Mouse (Mus musculus): Measurements from ENCODE around the gene Baiap2. TPM values are rescaled to one million over a fixed set of nuclear protein-coding genes. Genes with fewer than 3 reads are reported as not detected.

Gene Baiap2
- 11.2 and 12.0 TPM in 2 replicates for polyA plus RNA-seq (2016; fragmentation: Nextera tagmentation; extraction: Ambion mirVana)

DNA sequence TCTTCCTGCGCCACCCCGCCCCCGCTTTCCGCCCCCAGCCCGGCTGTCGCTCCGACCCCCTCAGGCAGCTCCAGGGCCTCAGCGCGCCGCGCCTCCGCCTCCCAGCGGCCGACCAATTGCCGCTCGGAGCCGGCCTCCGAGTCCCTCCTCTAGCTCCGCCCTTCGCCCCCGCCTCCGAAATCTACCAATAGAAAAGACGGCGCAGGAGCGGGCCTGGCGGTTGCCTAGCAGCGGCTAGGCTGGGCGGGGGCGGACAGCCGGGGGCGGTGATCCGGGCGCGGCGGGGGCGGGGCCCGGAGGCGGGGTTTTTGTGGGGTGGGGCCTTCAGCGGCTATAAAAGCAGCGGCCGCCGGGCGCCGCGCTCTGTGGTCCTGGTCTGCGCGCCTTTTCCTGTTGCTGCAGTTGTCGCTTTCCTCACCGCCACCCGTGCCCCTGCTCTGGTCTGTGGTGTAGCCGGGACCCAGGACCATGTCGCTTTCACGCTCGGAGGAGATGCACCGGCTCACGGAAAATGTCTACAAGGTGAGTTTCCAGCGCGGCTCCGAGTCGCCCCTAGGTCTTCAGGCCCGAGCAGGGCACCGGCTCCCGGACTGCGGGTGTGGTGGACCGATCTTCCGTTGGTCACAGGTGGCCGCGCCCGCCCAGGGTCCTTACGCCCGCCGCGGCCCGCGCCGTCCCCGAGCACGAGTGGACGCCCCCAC lies at the start of gene Baiap2:
TSS of gene Baiap2 (plus strand) at position 37 of the 701 bp plus-strand sequence.
- Histone ChIP-seq H3K36me3 (replicated peaks) (no peaks in the 10 kb centered on the region), H3K9ac (peak within 1 kb of the TSS; percentile 75), H3K9me3 (no peaks in the 10 kb centered on the region), H3K27ac (peak within 1 kb of the TSS; percentile 73), H3K4me2 (peak within 1 kb of the TSS; percentile 99), H3K4me1 (peaks cover 58% of the 10 kb centered on the region), H3K27me3 (peaks cover 25% of the 10 kb centered on the region), H3K4me3 (replicated peaks) (peak within 1 kb of the TSS; percentile 68)
- under 1% methylated on average over 64 of the region's 79 CpGs for WGBS
- peak; percentile 96 for ATAC-seq (ENCODE audit: low FRiP score)

GRCm38 (mm10) chr11:119893667-119894236 lies 48.8 kb upstream of the Baiap2 start:
- peaks cover 12% of the 10 kb centered on the region for H3K4me1 ChIP-seq
- no peak overlapping the region for H3K4me3 ChIP-seq (replicated peaks)
- peak overlapping the region; percentile 88 for H3K27ac ChIP-seq
- H3K9ac ChIP-seq, result no peak overlapping the region
- peak; percentile 57; the same call in 1 of the 2 replicates for ATAC-seq (ENCODE audit: low FRiP score)
- H3K4me2 ChIP-seq, result no peak overlapping the region
- H3K36me3 ChIP-seq (replicated peaks), result peaks cover 71% of the 10 kb centered on the region
- whole genome bisulfite sequencing, result 43% methylated on average over 10 of the region's 10 CpGs
- H3K27me3 ChIP-seq, result no peaks in the 10 kb centered on the region
- no peaks in the 10 kb centered on the region for H3K9me3 ChIP-seq

- Histone ChIP-seq H3K27ac (peak overlapping the region; percentile 88; the same call in 1 of the 2 replicates), H3K4me1 (peaks cover 12% of the 10 kb centered on the region), H3K27me3 (no peaks in the 10 kb centered on the region), H3K9ac (no peak overlapping the region), H3K4me2 (no peak overlapping the region), H3K4me3 (replicated peaks) (no peak overlapping the region), H3K36me3 (replicated peaks) (peaks cover 62% of the 10 kb centered on the region), H3K9me3 (no peaks in the 10 kb centered on the region)
- no peak for ATAC-seq (ENCODE audit: low FRiP score)
- 68% methylated on average over 6 of the region's 6 CpGs for WGBS
Observed at GRCm38 (mm10) chr11:119894634-119895033, 47.9 kb upstream of the Baiap2 start.

GRCm38 (mm10) chr11:119897041-119897440 lies 45.5 kb upstream of the Baiap2 start:
- Histone ChIP-seq H3K9me3 (no peaks in the 10 kb centered on the region), H3K27ac (peak overlapping the region; percentile 59; the same call in 1 of the 2 replicates), H3K9ac (no peak overlapping the region), H3K4me1 (peaks cover 12% of the 10 kb centered on the region), H3K4me2 (no peak overlapping the region), H3K36me3 (replicated peaks) (peaks cover 43% of the 10 kb centered on the region), H3K27me3 (no peaks in the 10 kb centered on the region), H3K4me3 (replicated peaks) (no peak overlapping the region)
- no peak for ATAC-seq (ENCODE audit: low FRiP score)
- WGBS, result 78% methylated on average over 9 of the region's 9 CpGs

GRCm38 (mm10) chr11:119898976-119899375 lies 43.6 kb upstream of the Baiap2 start:
- Histone ChIP-seq H3K9me3 (no peaks in the 10 kb centered on the region), H3K27ac (no peak overlapping the region), H3K4me3 (replicated peaks) (no peak overlapping the region), H3K27me3 (no peaks in the 10 kb centered on the region), H3K4me1 (peaks cover 4% of the 10 kb centered on the region), H3K9ac (no peak overlapping the region), H3K36me3 (replicated peaks) (peaks cover 33% of the 10 kb centered on the region), H3K4me2 (no peak overlapping the region)
- ATAC-seq (ENCODE audit: low FRiP score), result no peak
- WGBS, result 84% methylated on average over 11 of the region's 11 CpGs

DNA sequence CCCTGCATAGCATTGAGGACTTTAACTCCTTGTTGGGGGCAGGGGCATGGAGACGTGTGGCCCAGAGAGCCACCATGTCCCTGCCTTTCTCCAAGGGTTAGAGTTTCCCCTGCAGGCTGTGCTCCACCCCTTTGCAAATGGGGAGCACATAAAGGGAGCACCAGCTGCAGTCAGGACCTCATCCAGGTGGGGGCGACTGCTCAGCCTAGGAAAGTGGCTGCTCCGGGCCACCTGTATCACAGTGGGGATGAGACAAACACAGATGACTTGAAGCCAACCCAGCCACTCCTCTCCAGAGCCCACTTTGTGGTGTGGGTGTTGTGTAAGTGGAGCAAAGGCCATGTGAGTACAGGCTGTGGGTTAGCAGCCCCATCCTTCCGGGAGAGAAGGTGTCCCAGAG lies 41.4 kb upstream of the Baiap2 start:
- peaks cover 3% of the 10 kb centered on the region; the same call in 1 of the 2 replicates for H3K4me1 ChIP-seq

GRCm38 (mm10) chr11:119902891-119903290 lies 39.7 kb upstream of the Baiap2 start:
- ATAC-seq (ENCODE audit: low FRiP score), result no peak
- no peak overlapping the region for H3K27ac ChIP-seq
- H3K4me2 ChIP-seq, result no peak overlapping the region
- 71% methylated on average over 4 of the region's 4 CpGs for WGBS
- no peaks in the 10 kb centered on the region for H3K9me3 ChIP-seq
- peaks cover 18% of the 10 kb centered on the region for H3K27me3 ChIP-seq
- H3K4me3 ChIP-seq (replicated peaks), result no peak overlapping the region
- peaks cover 6% of the 10 kb centered on the region for H3K36me3 ChIP-seq (replicated peaks)
- no peak overlapping the region for H3K9ac ChIP-seq
- peaks cover 3% of the 10 kb centered on the region; the same call in 1 of the 2 replicates for H3K4me1 ChIP-seq

More for the DNA sequence above, 41.4 kb upstream of the Baiap2 start:
- H3K9me3 ChIP-seq, result no peaks in the 10 kb centered on the region
- H3K27ac ChIP-seq, result no peak overlapping the region
- ATAC-seq (ENCODE audit: low FRiP score), result no peak
- 0 out of 2 replicates have a peak, but pooled peaks cover 2% of the 10 kb centered on the region for H3K27me3 ChIP-seq
- peaks cover 14% of the 10 kb centered on the region for H3K36me3 ChIP-seq (replicated peaks)
- no peak overlapping the region for H3K9ac ChIP-seq
- 72% methylated on average over 4 of the region's 4 CpGs for WGBS
- no peak overlapping the region for H3K4me3 ChIP-seq (replicated peaks)
- H3K4me2 ChIP-seq, result no peak overlapping the region

- Histone ChIP-seq H3K4me3 (replicated peaks) (no peak overlapping the region), H3K27me3 (peaks cover 29% of the 10 kb centered on the region), H3K4me1 (peaks cover 6% of the 10 kb centered on the region), H3K9ac (no peak overlapping the region), H3K4me2 (no peak overlapping the region), H3K9me3 (no peaks in the 10 kb centered on the region), H3K36me3 (replicated peaks) (no peaks in the 10 kb centered on the region), H3K27ac (no peak overlapping the region)
- 32% methylated on average over 5 of the region's 5 CpGs for WGBS
- ATAC-seq (ENCODE audit: low FRiP score), result peak; percentile 62
Observed at GRCm38 (mm10) chr11:119904621-119905286, 37.8 kb upstream of the Baiap2 start.

DNA sequence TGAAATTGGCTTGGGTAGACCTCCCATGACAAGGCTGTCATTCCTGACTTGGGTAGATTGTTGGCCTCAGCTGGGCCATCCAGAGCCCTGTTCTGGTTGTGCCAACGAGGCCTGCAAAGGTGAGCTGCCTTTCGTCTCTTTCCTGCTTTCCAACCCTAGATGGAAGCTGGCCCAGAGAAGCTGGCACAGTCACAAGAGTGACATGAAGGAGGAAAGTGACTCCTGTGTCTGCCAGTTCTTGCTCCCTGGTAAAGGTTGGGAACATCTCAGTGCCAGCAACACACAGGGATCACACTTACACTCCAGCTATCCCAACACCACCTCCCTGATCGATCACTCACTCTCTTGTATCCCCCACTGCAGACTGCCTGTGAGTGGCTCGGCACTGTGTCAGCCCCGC lies 36.8 kb upstream of the Baiap2 start:
- peaks cover 8% of the 10 kb centered on the region for H3K4me1 ChIP-seq
- no peak for ATAC-seq (ENCODE audit: low FRiP score)
- H3K4me3 ChIP-seq (replicated peaks), result no peak overlapping the region
- peaks cover 29% of the 10 kb centered on the region for H3K27me3 ChIP-seq
- H3K9me3 ChIP-seq, result no peaks in the 10 kb centered on the region
- H3K9ac ChIP-seq, result no peak overlapping the region
- no peaks in the 10 kb centered on the region for H3K36me3 ChIP-seq (replicated peaks)
- 93% methylated on average over 5 of the region's 5 CpGs for WGBS
- no peak overlapping the region for H3K4me2 ChIP-seq
- no peak overlapping the region for H3K27ac ChIP-seq

DNA sequence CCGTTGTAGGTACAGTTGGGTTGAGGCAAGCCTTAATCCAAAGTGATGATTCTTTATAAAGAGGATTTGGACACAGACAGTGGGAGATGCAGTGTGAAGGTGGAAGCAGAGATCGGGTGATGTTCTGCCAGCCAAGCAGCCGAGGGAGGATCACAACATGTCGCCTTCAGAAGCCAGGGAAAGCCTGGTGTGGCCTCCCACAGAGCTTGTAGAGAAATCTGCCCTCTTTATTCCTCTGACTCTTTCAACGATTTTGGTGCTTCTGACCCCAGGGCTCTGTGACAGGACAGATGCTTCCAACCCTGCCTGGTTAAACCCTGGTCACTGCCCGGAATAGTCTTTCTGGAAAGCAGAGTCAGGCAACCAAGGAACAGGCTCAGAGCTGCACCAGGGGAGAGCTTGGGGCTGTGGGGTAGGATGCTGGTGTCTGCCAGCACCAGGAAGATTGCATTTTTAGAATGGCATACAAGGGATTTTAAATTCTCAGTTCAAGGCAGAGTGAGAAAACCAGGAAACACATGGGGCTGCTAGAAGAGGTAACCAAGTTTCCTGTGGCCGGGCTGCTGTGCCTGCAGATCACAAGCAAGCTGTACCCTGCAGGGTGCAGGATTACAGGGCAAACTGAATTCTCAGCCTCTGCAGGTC lies 35.4 kb upstream of the Baiap2 start:
- H3K27me3 ChIP-seq, result peaks cover 29% of the 10 kb centered on the region
- no peaks in the 10 kb centered on the region for H3K9me3 ChIP-seq
- no peak for ATAC-seq (ENCODE audit: low FRiP score)
- no peak overlapping the region for H3K27ac ChIP-seq
- H3K4me3 ChIP-seq (replicated peaks), result no peak overlapping the region
- no peak overlapping the region for H3K4me2 ChIP-seq
- H3K9ac ChIP-seq, result no peak overlapping the region
- H3K36me3 ChIP-seq (replicated peaks), result no peaks in the 10 kb centered on the region
- H3K4me1 ChIP-seq, result peaks cover 8% of the 10 kb centered on the region
- WGBS, result 30% methylated on average over 7 of the region's 7 CpGs

GRCm38 (mm10) chr11:119907711-119908110 lies 34.9 kb upstream of the Baiap2 start:
- H3K27me3 ChIP-seq, result peaks cover 29% of the 10 kb centered on the region
- no peak overlapping the region for H3K9ac ChIP-seq
- no peak overlapping the region for H3K4me3 ChIP-seq (replicated peaks)
- no peaks in the 10 kb centered on the region for H3K9me3 ChIP-seq
- no peak overlapping the region for H3K27ac ChIP-seq
- ATAC-seq (ENCODE audit: low FRiP score), result no peak
- WGBS, result 47% methylated on average over 7 of the region's 7 CpGs
- H3K36me3 ChIP-seq (replicated peaks), result no peaks in the 10 kb centered on the region
- no peak overlapping the region for H3K4me2 ChIP-seq
- peaks cover 12% of the 10 kb centered on the region for H3K4me1 ChIP-seq

GRCm38 (mm10) chr11:119909436-119909835 lies 33.1 kb upstream of the Baiap2 start:
- Histone ChIP-seq H3K9ac (no peak overlapping the region), H3K27me3 (peaks cover 29% of the 10 kb centered on the region), H3K4me3 (replicated peaks) (no peak overlapping the region), H3K9me3 (no peaks in the 10 kb centered on the region), H3K36me3 (replicated peaks) (no peaks in the 10 kb centered on the region), H3K4me2 (no peak overlapping the region), H3K27ac (no peak overlapping the region), H3K4me1 (peaks cover 23% of the 10 kb centered on the region)
- no peak for ATAC-seq (ENCODE audit: low FRiP score)
- 2% methylated on average over 5 of the region's 5 CpGs for WGBS

All from forebrain, embryonic 12.5 days (tissue).